Mouse (Mus musculus): ENCODE measurements around the gene Opn4.

The Opn4 gene

GRCm38 (mm10) chr14:34599941-34600340 is at the start of gene Opn4:
Gene Opn4 (minus strand): TSS chr14:34600142.
- no peak for DNase-seq (ENCODE audit: low read depth)

DNA sequence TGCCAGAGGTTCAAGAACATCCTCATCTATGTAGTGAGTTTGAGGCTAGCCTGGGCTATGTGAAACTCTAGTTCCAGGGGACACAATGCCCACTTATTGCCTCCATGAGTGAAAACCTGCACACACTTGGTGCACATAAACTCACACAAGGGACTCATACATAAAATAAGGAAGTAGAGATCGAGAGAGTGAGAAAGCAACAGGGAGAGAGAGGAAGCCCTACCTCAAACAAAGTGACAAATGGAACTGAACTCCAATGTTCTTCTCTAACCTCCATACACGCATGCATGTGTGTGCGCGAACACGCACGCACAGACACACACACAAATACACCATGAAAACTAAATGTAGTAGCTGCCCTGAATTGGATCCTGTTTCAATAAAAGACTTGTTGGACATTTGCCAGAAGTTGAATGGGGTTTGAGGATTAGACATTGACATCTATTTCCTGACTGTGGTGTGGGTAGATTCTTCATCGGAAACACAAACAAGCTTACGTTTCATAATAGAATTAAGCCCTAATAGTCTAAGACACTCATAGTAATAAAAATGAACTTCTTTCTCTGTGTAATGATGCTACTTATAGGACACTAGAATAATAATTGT is 48.0 kb upstream of the Opn4 start:
- no peak for DNase-seq (ENCODE audit: low read depth)

DNA sequence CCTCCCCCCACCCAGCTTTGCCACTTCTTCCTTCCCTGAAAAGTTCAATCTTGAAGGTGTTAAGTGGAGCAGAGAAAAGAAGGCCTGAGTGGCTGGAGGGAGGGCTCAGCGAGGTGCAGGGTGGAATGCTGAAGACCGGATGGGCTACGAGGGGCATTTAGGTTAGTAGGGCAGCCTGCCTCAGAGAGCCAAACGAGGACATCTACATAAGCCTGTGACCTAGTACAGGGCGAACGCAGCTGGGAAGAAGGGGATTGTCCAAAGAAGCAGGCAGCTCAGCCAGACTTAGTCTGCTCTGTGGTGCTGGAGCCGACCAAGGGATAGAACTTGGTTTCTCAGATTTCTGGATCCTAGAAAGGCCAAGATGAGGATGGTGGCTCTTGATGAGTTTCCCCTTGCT is 44.2 kb upstream of the Opn4 start:
- no peak for DNase-seq (ENCODE audit: low read depth)

- DNase-seq (ENCODE audit: low read depth) = no peak
Observed at GRCm38 (mm10) chr14:34635721-34636120, 35.8 kb upstream of the Opn4 start.

DNA sequence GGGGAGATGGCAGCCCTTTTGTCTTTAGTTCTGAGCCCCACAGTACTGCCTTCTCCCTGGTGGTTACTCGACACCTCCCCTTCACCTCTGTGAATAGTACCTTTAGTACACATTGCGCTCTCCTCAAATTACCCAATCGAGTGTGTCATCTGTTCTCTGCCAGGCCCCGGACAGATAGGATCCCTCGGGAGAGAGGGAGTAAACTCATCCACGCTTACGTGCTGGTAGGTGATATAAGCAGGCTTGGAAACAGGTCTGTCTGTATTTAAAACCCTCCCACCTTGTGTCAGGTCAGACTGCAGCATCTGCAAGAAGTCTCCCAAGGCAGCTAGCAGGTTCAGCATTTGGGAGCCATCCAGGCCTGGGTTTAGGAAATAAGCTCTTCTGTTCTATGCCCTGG is 35.2 kb upstream of the Opn4 start:
- DNase-seq (ENCODE audit: low read depth) = no peak

DNA sequence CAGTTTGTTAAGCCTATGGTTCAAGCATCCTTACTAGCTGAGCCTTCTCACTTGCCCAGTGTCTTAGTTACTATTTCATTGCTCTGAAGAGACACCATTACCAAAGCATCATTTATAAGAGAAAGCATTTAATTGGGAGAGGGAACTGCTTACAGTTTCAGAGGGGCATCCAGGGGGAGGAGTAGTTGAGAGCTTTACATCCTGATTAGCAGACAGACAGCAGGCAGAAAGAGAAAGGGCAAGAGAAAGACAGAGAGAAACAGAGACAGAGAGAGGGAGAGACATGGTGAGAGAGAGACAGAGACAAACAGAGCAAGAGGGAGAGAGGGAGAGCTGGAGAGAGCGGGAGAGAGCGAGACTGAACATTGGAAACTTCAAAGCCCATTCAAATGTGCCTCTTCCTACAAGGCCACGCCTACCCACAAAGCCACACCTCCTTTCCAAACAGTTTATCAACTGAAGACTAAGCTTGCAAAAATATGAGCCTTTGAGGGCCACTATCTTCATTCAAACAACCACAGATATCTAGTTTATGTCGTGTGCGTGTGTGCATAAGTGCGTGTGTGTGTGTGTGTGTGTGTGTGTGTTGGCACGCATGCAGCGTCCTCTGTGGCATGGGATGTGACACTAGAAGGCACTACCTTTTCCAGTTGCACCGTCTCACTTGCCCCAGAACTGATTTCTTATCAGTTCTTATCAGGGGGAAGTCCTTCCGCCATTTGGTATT is 32.9 kb upstream of the Opn4 start:
- DNase-seq (ENCODE audit: low read depth) = no peak

DNA sequence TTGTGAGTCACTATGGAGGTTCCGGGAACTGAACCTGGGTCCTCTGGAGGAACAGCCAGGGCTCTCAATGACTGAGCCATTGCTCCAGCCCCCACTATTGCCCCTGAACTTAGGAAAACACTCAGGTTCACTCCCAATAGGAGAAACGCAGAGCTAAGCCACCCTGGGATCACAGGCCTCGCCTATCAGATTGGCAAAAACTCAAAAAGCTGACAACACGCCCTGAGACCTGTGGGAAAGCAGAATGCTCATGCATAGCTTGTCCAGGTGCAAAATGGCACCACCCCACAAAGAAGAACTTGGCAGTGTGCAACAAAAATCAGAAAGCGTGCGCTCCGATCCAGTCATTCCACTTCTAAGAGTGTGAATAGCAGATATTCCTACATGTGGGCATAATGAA is 26.9 kb upstream of the Opn4 start:
- no peak for DNase-seq (ENCODE audit: low read depth)

DNA sequence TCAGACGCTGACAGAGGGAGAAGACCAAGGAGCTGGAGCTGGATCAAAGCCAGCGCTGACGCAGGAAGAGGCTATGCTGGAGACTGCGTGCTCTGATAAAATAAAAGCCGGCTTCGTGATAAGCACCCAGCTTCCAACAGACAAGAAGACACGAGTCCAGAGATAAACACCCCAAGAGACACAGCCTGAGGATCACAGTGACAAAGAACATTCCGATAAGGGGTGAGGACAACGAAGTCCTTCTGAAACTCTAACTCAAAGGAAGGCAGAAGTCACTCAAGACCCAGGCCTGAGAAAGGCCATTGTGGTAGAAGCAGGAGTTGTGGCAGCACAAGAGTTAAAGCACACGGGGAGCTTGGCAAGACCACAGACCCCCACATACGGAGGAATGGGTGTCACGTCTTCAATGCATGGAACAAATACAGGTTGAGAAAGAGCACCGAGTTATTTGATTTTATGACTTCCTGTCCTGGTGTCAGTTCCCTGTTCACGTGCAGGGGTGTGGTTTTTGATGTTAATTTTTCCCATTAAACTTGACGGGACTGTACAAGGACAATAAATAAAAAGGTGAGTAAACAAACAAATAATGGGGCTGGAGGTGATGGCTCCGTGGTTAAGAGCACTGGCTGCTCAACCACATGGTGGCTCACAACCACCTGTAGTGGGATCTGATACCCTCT is 23.7 kb upstream of the Opn4 start:
- DNase-seq (ENCODE audit: low read depth) = no peak

- DNase-seq (ENCODE audit: low read depth) = no peak
Observed at GRCm38 (mm10) chr14:34623074-34623473, 23.1 kb upstream of the Opn4 start.

DNA sequence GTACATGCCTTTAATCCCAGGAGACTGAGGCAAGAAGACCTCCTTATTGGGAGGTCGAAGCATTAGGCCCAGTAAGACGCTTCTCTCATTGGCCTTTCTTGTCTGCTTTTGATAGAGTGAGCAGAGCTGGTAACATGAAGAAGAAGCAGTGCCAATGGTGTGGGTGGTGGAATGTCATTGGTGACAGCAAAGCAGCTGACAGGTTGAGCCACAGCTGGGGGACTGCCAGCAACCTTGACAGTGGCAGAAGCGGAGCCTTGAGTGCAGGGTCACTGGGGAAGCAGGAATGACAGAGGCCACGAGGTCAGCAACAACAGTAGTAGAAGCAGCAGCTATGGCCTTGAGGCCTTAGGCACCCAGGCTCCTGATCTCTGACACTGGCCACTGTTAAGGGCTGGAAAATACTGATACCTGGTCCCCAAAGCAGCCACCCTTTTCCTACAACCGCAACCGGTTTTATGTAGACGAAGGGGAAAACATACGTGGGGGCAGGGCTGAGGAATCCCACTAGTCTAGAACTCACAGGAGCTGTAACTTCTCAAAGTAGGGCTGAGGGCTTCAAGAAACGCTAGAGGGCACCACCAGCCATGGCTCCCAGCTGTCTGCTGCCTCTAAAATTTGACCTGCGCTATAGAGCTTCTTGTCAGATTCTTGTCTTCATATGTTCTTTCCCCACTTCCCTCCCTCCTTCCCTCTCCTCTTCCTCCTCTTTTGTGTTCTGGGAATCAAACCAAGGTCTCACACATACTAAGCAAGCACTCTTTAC is 20.9 kb upstream of the Opn4 start:
- peak; percentile 70 for DNase-seq (ENCODE audit: low read depth)

GRCm38 (mm10) chr14:34618808-34619207 is 18.9 kb upstream of the Opn4 start:
- DNase-seq (ENCODE audit: low read depth) = no peak

GRCm38 (mm10) chr14:34616821-34617220 is 16.9 kb upstream of the Opn4 start:
- peak; percentile 89 for DNase-seq (ENCODE audit: low read depth)

GRCm38 (mm10) chr14:34615625-34616024 is 15.7 kb upstream of the Opn4 start:
- DNase-seq (ENCODE audit: low read depth) = no peak

DNA sequence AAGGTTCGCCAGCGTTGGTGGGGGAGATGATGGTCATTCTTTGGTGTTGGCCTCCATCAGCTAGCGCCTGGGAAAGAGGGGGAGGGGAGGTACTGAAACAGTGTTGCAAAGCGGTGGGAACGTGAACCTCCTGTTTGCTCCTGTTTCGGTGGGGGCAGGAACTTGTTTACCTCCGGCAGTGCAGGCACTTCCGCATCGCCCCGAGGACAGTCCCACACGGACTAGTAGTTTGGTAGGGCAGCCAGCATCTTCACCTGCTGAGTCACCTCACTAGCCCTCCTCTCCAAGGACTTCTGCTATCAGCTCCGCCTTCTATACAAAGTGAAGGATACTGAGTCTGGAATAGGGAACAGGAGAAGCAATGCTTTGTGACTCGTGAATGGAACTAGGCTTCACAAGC is 15.1 kb upstream of the Opn4 start:
- no peak for DNase-seq (ENCODE audit: low read depth)

GRCm38 (mm10) chr14:34614551-34614950 is 14.6 kb upstream of the Opn4 start:
- DNase-seq (ENCODE audit: low read depth) = no peak

DNA sequence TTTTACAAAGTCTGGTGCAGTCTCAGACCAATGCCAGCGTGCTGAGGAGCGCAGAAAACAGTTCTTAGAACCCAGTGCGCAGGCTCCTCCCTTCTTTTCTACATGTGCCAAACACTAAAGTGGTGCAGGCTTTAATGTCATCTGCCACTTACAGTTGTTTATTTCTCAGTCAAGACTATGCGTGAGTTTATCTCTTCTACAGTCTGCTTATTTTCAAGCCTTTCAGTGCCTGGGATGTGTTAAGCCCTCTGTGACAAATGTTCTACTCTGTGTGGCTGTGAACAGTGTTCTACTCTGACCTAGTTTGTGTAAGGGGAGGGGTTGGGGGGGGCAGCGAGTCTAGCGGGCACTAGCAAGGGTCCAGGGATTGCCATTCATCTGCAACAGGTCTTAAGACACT is 13.6 kb upstream of the Opn4 start:
- no peak for DNase-seq (ENCODE audit: low read depth)

DNA sequence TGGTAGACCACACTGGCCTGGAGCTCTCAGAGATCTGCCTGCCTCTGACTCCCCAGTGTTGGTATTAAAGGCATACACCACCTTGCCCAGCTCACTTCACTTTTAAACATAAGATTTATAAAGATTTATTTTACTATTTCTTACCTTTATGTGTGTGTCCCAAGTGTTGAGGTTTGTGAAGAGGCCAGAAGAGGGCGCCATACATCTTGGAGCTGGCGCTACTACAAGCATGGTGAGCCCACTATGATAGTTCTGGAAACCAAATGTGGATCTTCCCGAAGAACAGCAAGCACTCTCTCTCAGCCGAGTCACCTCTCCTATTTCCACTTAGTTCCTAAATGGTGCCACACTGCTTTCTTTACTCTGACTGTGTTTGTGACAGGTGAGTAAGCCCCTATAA is 12.3 kb upstream of the Opn4 start:
- peak; percentile 36 for DNase-seq (ENCODE audit: low read depth)

DNA sequence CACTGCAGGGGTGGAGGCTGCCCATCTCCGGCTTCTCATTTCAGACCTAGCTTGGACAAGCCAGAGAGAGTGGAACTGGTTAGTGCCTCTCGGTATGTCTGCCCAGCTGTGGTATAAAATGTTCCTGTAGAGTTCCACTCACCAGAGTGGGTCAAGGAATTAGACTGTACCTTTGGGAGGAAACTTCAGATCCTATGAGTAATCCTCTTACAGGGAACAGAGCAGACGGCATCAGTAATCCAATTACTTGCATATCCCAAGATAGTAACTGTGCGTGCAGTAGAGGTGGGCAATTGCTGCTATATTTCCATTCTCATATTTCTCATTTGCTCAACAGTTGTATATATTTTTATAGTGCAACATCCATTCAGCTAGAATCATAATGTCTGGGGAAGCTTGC is 11.6 kb upstream of the Opn4 start:
- DNase-seq (ENCODE audit: low read depth) = no peak

- DNase-seq (ENCODE audit: low read depth) = no peak
Observed at GRCm38 (mm10) chr14:34601910-34602309, 2.0 kb upstream of the Opn4 start.

GRCm38 (mm10) chr14:34595596-34596255 is 4.2 kb downstream of the Opn4 start:
- no peak for DNase-seq (ENCODE audit: low read depth)

- DNase-seq (ENCODE audit: low read depth) = no peak
Observed at GRCm38 (mm10) chr14:34591741-34592535, 8.0 kb downstream of the Opn4 start.
